Comparison of ENCODE assay signal across 23 mouse cellular contexts in the genomic region with DNA sequence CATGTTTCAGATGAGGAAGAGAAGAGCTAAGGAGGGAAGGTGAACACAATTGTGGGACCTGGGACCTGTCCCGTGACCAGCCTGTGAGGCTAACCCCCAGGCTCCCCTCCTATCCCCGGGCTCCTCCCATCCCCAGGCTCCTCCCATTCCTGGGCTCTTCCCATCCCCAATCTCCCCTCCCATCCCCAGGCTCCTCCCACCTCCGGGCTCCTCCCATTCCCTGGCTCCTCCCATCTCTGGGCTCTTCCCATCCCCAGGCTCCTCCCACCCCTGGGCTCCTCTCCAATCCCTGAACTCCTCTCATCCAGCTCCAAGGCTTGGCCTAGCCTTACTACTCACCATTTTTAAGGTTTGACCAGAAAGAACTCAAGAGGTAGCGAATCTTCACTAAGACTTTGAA. TPM values are rescaled to one million over a fixed set of nuclear protein-coding genes. Genes with fewer than 3 reads are reported as not detected.
DNase-seq lines count a peak whose midpoint lies in the region; ATAC-seq and TF ChIP-seq lines count a peak whose summit lies in the region.
"Had no signal": no experiment of that assay in that cellular context is flagged by ENCODE, and none has a peak within 500 bp of the region (broad histone marks: within the 10 kb centered on the region; RNA-seq: fewer than 3 reads in every experiment).

No protein-coding gene starts in this region.

- H3K9ac ChIP-seq in kidney, postnatal 0 days (ENCODE audit: low read depth, low read length), result no peak overlapping the region
- H3K9ac ChIP-seq: forebrain, embryonic 12.5 days; kidney, embryonic 15.5 days; limb, embryonic 15.5 days had no signal

- no peaks in the 10 kb centered on the region for H3K9me3 ChIP-seq in kidney, postnatal 0 days (replicated peaks; ENCODE audit: low read length)
- H3K9me3 ChIP-seq: forebrain, embryonic 12.5 days; kidney, embryonic 15.5 days; limb, embryonic 15.5 days had no signal

- no peak overlapping the region for H3K27ac ChIP-seq in kidney, postnatal 0 days
- H3K27ac ChIP-seq: forebrain, embryonic 12.5 days; heart, adult 2 months; kidney, embryonic 15.5 days; limb, embryonic 15.5 days had no signal

- no peak overlapping the region for H3K4me2 ChIP-seq in kidney, postnatal 0 days (ENCODE audit: low read length)
- H3K4me2 ChIP-seq: forebrain, embryonic 12.5 days; kidney, embryonic 15.5 days; limb, embryonic 15.5 days had no signal

- 72% methylated on average over 4 of the region's 4 CpGs for WGBS in kidney, postnatal 0 days

- H3K27me3 ChIP-seq in kidney, postnatal 0 days (ENCODE audit: insufficient read depth, low read length), result no peaks in the 10 kb centered on the region
- H3K27me3 ChIP-seq: kidney, embryonic 15.5 days had no signal

- no peak for DNase-seq in kidney, postnatal 0 days (ENCODE audit: low spot score)
- DNase-seq in kidney, postnatal 10 days, result no peak
- DNase-seq in 3134 (ENCODE audit: extremely low read depth, insufficient read length, low spot score) (peak; percentile 28), ES-CJ7 (ENCODE audit: low read depth, low spot score) (peak; percentile 27)
- no peak for DNase-seq in ovary, postnatal 10 days (ENCODE audit: low spot score)
- no peak for DNase-seq in layer of hippocampus, postnatal 14 days (ENCODE audit: low spot score in 2 of 2)
- no peak for DNase-seq in gastrocnemius, postnatal 4 days (ENCODE audit: low spot score in 2 of 2)
- DNase-seq: adrenal gland, postnatal 36 days; cerebellum, adult 11-12 months; cerebellum, postnatal 36 days; gastrocnemius, postnatal 10 days; heart, adult 2 months; retina, postnatal 1 day; right cerebral cortex, postnatal 4 days had no signal

- no peak for TF ChIP-seq CTCF in kidney, postnatal 0 days (IDR thresholded peaks at IDR 0.05; ENCODE audit: low read depth)

- H3K36me3 ChIP-seq in kidney, postnatal 0 days (ENCODE audit: insufficient read depth, low read length), result no peaks in the 10 kb centered on the region
- H3K36me3 ChIP-seq: forebrain, embryonic 12.5 days; kidney, embryonic 15.5 days; limb, embryonic 15.5 days had no signal

- 0 out of 2 replicates have a peak, but pooled peaks have one; percentile 10 for ATAC-seq in kidney, postnatal 0 days (replicated peaks; ENCODE audit: low FRiP score, low read depth)
- ATAC-seq in granulocyte monocyte progenitor cell, adult 5-6 weeks (replicated peaks; ENCODE audit: poor library complexity, severe bottlenecking), result peak; percentile 22; the same call in 1 of the 2 replicates
- ATAC-seq: activated CD4-positive, CD25-positive, alpha-beta regulatory T cell, adult 4 months; hindbrain, embryonic 16.5 days; intestine, postnatal 0 days had no signal

- no peak overlapping the region for H3K4me3 ChIP-seq in kidney, postnatal 0 days (replicated peaks; ENCODE audit: low read depth, low read length)
- H3K4me3 ChIP-seq: forebrain, embryonic 12.5 days; heart, adult 2 months; kidney, embryonic 15.5 days; limb, embryonic 15.5 days; megakaryocyte, embryonic 14.5 days had no signal

- no peaks in the 10 kb centered on the region; the same call in 1 of the 2 replicates for H3K4me1 ChIP-seq in kidney, postnatal 0 days (replicated peaks; ENCODE audit: insufficient read depth, low read length)
- H3K4me1 ChIP-seq: limb, embryonic 15.5 days had no signal

RNA-seq across cellular contexts. Expression of a gene that starts 23.0 kb away (rescaled TPM):
- 4.4 and 4.9 TPM in 2 replicates for polyA plus RNA-seq in kidney, postnatal 0 days (2015; fragmentation: Nextera tagmentation; extraction: Ambion mirVana)
- total RNA-seq in granulocyte monocyte progenitor cell, adult 5-6 weeks (2014; fragmentation: Nextera tagmentation), result not detected in 2 replicates
- total RNA-seq in granulocyte monocyte progenitor cell, adult 5-6 weeks (2017), result not detected in 2 replicates
- total RNA-seq in layer of hippocampus, postnatal 14 days (2021), result 1 to 10 TPM; 7.3 to 7.9 TPM
- total RNA-seq in gastrocnemius, postnatal 4 days (2021), result under 1 TPM; 0.10 to 0.13 TPM
- total RNA-seq: adrenal gland, postnatal 36 days; heart, adult 2 months; hematopoietic stem cell, adult 5-6 weeks had no signal
- polyA plus RNA-seq: activated CD4-positive, CD25-positive, alpha-beta regulatory T cell, adult 4 months; heart, adult 2 months had no signal

RNA-seq across cellular contexts. Expression of a gene that starts 58.3 kb away (rescaled TPM):
- polyA plus RNA-seq in kidney, postnatal 0 days (2015; fragmentation: Nextera tagmentation; extraction: Ambion mirVana), result 32.1 and 34.1 TPM in 2 replicates
- 38.2 and 39.9 TPM in 2 replicates for total RNA-seq in granulocyte monocyte progenitor cell, adult 5-6 weeks (2014; fragmentation: Nextera tagmentation)
- total RNA-seq in granulocyte monocyte progenitor cell, adult 5-6 weeks (2017), result 27.1 and 28.9 TPM in 2 replicates
- total RNA-seq in layer of hippocampus, postnatal 14 days (2021), result 10 to 100 TPM; 19.9 to 21.1 TPM
- total RNA-seq in gastrocnemius, postnatal 4 days (2021), result 10 to 100 TPM; 14.1 to 17.3 TPM

Comparison
In these comparisons a context has a peak if more than half of its experiments do, and no peak if none do; other contexts are left out.
1. DNase-seq: peak in 3134 (single experiment) and ES-CJ7 (single experiment); none in kidney, postnatal 0 days (single experiment), kidney, postnatal 10 days (single experiment), ovary, postnatal 10 days (single experiment), layer of hippocampus, postnatal 14 days (0 of 2) and gastrocnemius, postnatal 4 days (0 of 2).
2. RNA of a gene that starts 23.0 kb away (total RNA-seq): 7.3 to 7.9 TPM in layer of hippocampus, postnatal 14 days; 0.10 to 0.13 TPM in gastrocnemius, postnatal 4 days and not detected in granulocyte monocyte progenitor cell, adult 5-6 weeks; every median in the first group is over 4 times any median in the second.